Mouse (Mus musculus) kidney, postnatal 0 days (tissue): ENCODE measurements around the gene Smco1. TPM values are rescaled to one million over a fixed set of nuclear protein-coding genes. Genes with fewer than 3 reads are reported as not detected.
"Not testable (repeated sequence)": the region's sequence is repeated elsewhere in the genome, so short reads cannot be mapped to it uniquely, and the experiment has no call there.

Experiments used
- ATAC-seq: fragments of 200-750 bp; cut with Nextera tagmentation; replicated peaks from 2 replicates; pipeline ENCODE4 v1.8.0; 2017; ENCODE audit warnings: low read depth, moderate number of reproducible peaks, moderate TSS enrichment, moderate library complexity; ENCODE audit not compliant: low FRiP score
- DNase-seq: peaks from one replicate; pipeline ENCODE4 v3.0.0-alpha.2; 2016; ENCODE audit warnings: low spot score
- H3K27ac ChIP-seq: fragments of 300-500 bp; sonication (generic); 2 replicates; pipeline ENCODE4 v1.5.1; 2014; ENCODE audit warnings: mild to moderate bottlenecking
- H3K27me3 ChIP-seq: fragments of 300-500 bp; sonication (generic); 2 replicates; pipeline ENCODE4 v1.6.1; 2014; ENCODE audit warnings: low read length, mixed read lengths; ENCODE audit not compliant: insufficient read depth
- H3K36me3 ChIP-seq: fragments of 300-500 bp; sonication (generic); 2 replicates; pipeline ENCODE4 v1.6.1; 2014; ENCODE audit warnings: low read length, mixed read lengths; ENCODE audit not compliant: insufficient read depth
- H3K4me1 ChIP-seq: fragments of 300-500 bp; sonication (generic); replicated peaks from 2 replicates; pipeline ENCODE4 v1.6.1; 2014; ENCODE audit warnings: antibody characterized with exemption, low read length, mixed read lengths; ENCODE audit not compliant: insufficient read depth
- H3K4me2 ChIP-seq: fragments of 300-500 bp; sonication (generic); 2 replicates; pipeline ENCODE4 v1.6.1; 2014; ENCODE audit warnings: mild to moderate bottlenecking, low read length, moderate library complexity, mixed read lengths
- H3K4me3 ChIP-seq: fragments of 300-500 bp; sonication (generic); replicated peaks from 2 replicates; pipeline ENCODE4 v1.5.1; 2014; ENCODE audit warnings: low read depth, low read length
- H3K9ac ChIP-seq: fragments of 300-500 bp; sonication (generic); 2 replicates; pipeline ENCODE4 v1.6.1; 2014; ENCODE audit warnings: low read depth, low read length
- H3K9me3 ChIP-seq: fragments of 300-500 bp; sonication (generic); replicated peaks from 2 replicates; pipeline ENCODE4 v1.6.1; 2016; ENCODE audit warnings: low read length, inconsistent platforms, mixed read lengths
- CTCF ChIP-seq: IDR thresholded peaks from 2 replicates; pipeline ENCODE4 v1.5.1; 2016; ENCODE audit warnings: antibody characterized with exemption, low read depth, mild to moderate bottlenecking, moderate library complexity
- WGBS: fragments of 180-500 bp; shearing (Covaris S2); extraction: QIAGEN DNeasy Blood & Tissue Kit; methylation state at CpG from one replicate; pipeline ENCODE4 v1.1.7; 2014; 5-methylcytosine and 5-hydroxymethylcytosine counted together
- polyA plus RNA-seq: library from polyadenylated mRNA; unstranded; fragments of >200 nt; fragmentation: Nextera tagmentation; extraction: Ambion mirVana; gene quantifications from 2 replicates; pipeline ENCODE4 v1.2.1, GENCODE M21; 2015

Gene Smco1
- polyA plus RNA-seq = not detected in 2 replicates

GRCm38 (mm10) chr16:32271291-32271690 lies at the start of gene Smco1:
TSS of gene Smco1 (plus strand) at chr16:32271468.
- H3K9ac ChIP-seq = no peak within 1 kb of the TSS
- no peak within 1 kb of the TSS for H3K4me2 ChIP-seq
- H3K4me3 ChIP-seq = no peak within 1 kb of the TSS
- H3K4me1 ChIP-seq = no peaks in the 10 kb centered on the region
- no peak for DNase-seq
- no peaks in the 10 kb centered on the region for H3K9me3 ChIP-seq
- H3K27ac ChIP-seq = no peak within 1 kb of the TSS
- no peaks in the 10 kb centered on the region for H3K27me3 ChIP-seq
- 77% methylated on average over 11 of the region's 11 CpGs for WGBS
- H3K36me3 ChIP-seq = no peaks in the 10 kb centered on the region
- TF ChIP-seq CTCF = no peak
- ATAC-seq = no peak

GRCm38 (mm10) chr16:32221803-32222202 lies 49.5 kb upstream of the Smco1 start:
- DNase-seq = no peak
- no peaks in the 10 kb centered on the region for H3K36me3 ChIP-seq
- ATAC-seq = no peak
- no peak overlapping the region for H3K4me3 ChIP-seq
- TF ChIP-seq CTCF = no peak
- no peaks in the 10 kb centered on the region for H3K27me3 ChIP-seq
- no peaks in the 10 kb centered on the region for H3K4me1 ChIP-seq
- no peak overlapping the region for H3K27ac ChIP-seq
- no peaks in the 10 kb centered on the region for H3K9me3 ChIP-seq
- H3K4me2 ChIP-seq = no peak overlapping the region
- 82% methylated on average over 4 of the region's 4 CpGs for WGBS
- no peak overlapping the region for H3K9ac ChIP-seq

- no peak overlapping the region for H3K4me3 ChIP-seq
- H3K27me3 ChIP-seq = no peaks in the 10 kb centered on the region
- no peak overlapping the region for H3K27ac ChIP-seq
- no peak for TF ChIP-seq CTCF
- no peaks in the 10 kb centered on the region for H3K9me3 ChIP-seq
- no peaks in the 10 kb centered on the region for H3K36me3 ChIP-seq
- no peak overlapping the region for H3K9ac ChIP-seq
- H3K4me1 ChIP-seq = no peaks in the 10 kb centered on the region
- no peak for DNase-seq
- no peak overlapping the region for H3K4me2 ChIP-seq
- no peak for ATAC-seq
These were observed 48.9 kb upstream of the Smco1 start for GRCm38 (mm10) chr16:32222399-32222798.

- not testable (repeated sequence) for H3K9ac ChIP-seq, H3K9me3 ChIP-seq, H3K27me3 ChIP-seq, H3K4me2 ChIP-seq, ATAC-seq, H3K36me3 ChIP-seq, H3K27ac ChIP-seq, H3K4me3 ChIP-seq, H3K4me1 ChIP-seq, DNase-seq
- 88% methylated on average over 3 of the region's 3 CpGs for WGBS
These were observed 39.2 kb upstream of the Smco1 start for GRCm38 (mm10) chr16:32232050-32232449.

GRCm38 (mm10) chr16:32237930-32238680 lies 33.2 kb upstream of the Smco1 start:
- DNase-seq = no peak

GRCm38 (mm10) chr16:32239428-32240312 lies 31.6 kb upstream of the Smco1 start:
- ATAC-seq = no peak
- no peak for TF ChIP-seq CTCF

More at GRCm38 (mm10) chr16:32237930-32238680, 33.2 kb upstream of the Smco1 start:
- no peak overlapping the region for H3K9ac ChIP-seq
- TF ChIP-seq CTCF = no peak
- H3K4me3 ChIP-seq = no peak overlapping the region
- no peaks in the 10 kb centered on the region for H3K9me3 ChIP-seq
- H3K4me2 ChIP-seq = no peak overlapping the region
- ATAC-seq = no peak
- H3K4me1 ChIP-seq = no peaks in the 10 kb centered on the region
- H3K36me3 ChIP-seq = peaks cover 10% of the 10 kb centered on the region
- no peak overlapping the region for H3K27ac ChIP-seq
- no peaks in the 10 kb centered on the region for H3K27me3 ChIP-seq
- 84% methylated on average over 19 of the region's 19 CpGs for WGBS

More at GRCm38 (mm10) chr16:32239428-32240312, 31.6 kb upstream of the Smco1 start:
- H3K4me2 ChIP-seq = no peak overlapping the region
- H3K4me3 ChIP-seq = no peak overlapping the region
- H3K4me1 ChIP-seq = no peaks in the 10 kb centered on the region
- no peak for DNase-seq
- WGBS = 92% methylated on average over 2 of the region's 2 CpGs
- H3K9me3 ChIP-seq = no peaks in the 10 kb centered on the region
- H3K36me3 ChIP-seq = peaks cover 9% of the 10 kb centered on the region
- H3K27me3 ChIP-seq = no peaks in the 10 kb centered on the region
- H3K27ac ChIP-seq = no peak overlapping the region
- no peak overlapping the region for H3K9ac ChIP-seq
